Mouse (Mus musculus) G1E (cell line): Measurements from ENCODE around the gene Rassf8.

Experiments
- CTCF ChIP-seq: IDR thresholded peaks from 2 replicates; pipeline ENCODE4 v1.5.1; 2012; ENCODE audit warnings: low read depth, low read length, inconsistent platforms, mixed read lengths
- GATA1 ChIP-seq: IDR thresholded peaks from 2 replicates; pipeline ENCODE4 v1.6.1; 2012; ENCODE audit warnings: borderline replicate concordance, low read length, inconsistent platforms, mixed read lengths

DNA sequence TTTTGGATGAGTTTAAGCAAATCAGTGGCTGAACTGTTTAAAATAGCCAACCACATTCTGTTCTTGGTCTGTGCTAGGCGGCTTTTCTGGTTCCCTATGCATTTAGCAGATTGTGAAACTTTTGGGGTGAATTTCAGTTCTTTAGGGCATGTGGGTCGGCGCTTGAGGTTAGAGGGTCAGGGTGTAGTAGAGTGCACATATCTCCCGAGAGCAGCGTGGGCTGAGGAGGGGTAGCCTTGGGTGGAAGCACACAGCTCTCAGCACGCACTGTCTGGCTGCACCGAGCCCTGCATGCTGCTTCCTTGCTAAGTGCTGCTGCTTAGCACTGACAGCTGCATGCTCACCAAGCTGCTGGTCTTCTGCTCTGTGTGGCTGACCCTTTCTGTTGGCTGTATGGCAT, 18.5 kb downstream of the Rassf8 start:
- TF ChIP-seq CTCF (no peak), GATA1 (no peak)
